Mouse (Mus musculus) MEL (cell line): ENCODE measurements at regions not wholly inside any gene's neighbourhood (a gene's known extent, or its start where the extent isn't known, plus 50 kb on each side); places are given as distances from the start of the nearest gene placed in this dataset.
A peak's percentile ranks its signal among the peaks of the same experiment; 100 is the strongest.

Experiments
- DNase-seq: peaks from one replicate; pipeline ENCODE4 v3.0.0; 2011; ENCODE audit warnings: low read depth, low spot score
- H3K27ac ChIP-seq: 2 replicates; pipeline ENCODE4 v1.5.1; 2012; ENCODE audit warnings: low read depth, mild to moderate bottlenecking, control low read depth, low read length, moderate library complexity; ENCODE audit not compliant: control insufficient read depth
- H3K27me3 ChIP-seq, 2 experiments: fragments of 150-350 bp in 1 of 2; sonication (generic) in 1 of 2; 2 replicates each; pipeline ENCODE4 v1.6.1; 2012; ENCODE audit warnings: low read length in 2 of 2, mild to moderate bottlenecking in 2 of 2, improper control_type of control experiment in 1 of 2, moderate library complexity in 1 of 2; ENCODE audit not compliant: insufficient read depth in 2 of 2, control insufficient read depth in 1 of 2
- H3K36me3 ChIP-seq, 2 experiments: 2 replicates each; pipeline ENCODE4 v1.6.1; 2012 to 2014; ENCODE audit warnings: low read length in 2 of 2, improper control_type of control experiment in 1 of 2, inconsistent platforms in 1 of 2, mild to moderate bottlenecking in 1 of 2; ENCODE audit not compliant: insufficient read depth in 2 of 2, control insufficient read depth in 1 of 2
- H3K4me1 ChIP-seq, 2 experiments: fragments of 150-350 bp in 1 of 2; sonication (generic) in 1 of 2; 2 replicates each; pipeline ENCODE4 v1.6.1; 2012; ENCODE audit warnings: low read length in 2 of 2, improper control_type of control experiment in 1 of 2, mild to moderate bottlenecking in 1 of 2; ENCODE audit not compliant: insufficient read depth in 2 of 2, control insufficient read depth in 1 of 2
- H3K4me3 ChIP-seq, 2 experiments: fragments of 150-350 bp in 1 of 2; sonication (generic) in 1 of 2; 2 replicates each; pipeline ENCODE4 v1.5.1; 2012; ENCODE audit warnings: low read depth in 2 of 2, low read length in 2 of 2, mild to moderate bottlenecking in 2 of 2, moderate library complexity in 2 of 2, control low read depth in 1 of 2, improper control_type of control experiment in 1 of 2; ENCODE audit not compliant: control insufficient read depth in 1 of 2, insufficient read depth in 1 of 2
- H3K79me2 ChIP-seq: 2 replicates; pipeline ENCODE4 v1.6.1; 2012; ENCODE audit warnings: mild to moderate bottlenecking, low read length, moderate library complexity; ENCODE audit not compliant: control insufficient read depth, poor library complexity, insufficient read depth
- H3K9ac ChIP-seq: 2 replicates; pipeline ENCODE4 v1.6.1; 2012; ENCODE audit warnings: low read depth, mild to moderate bottlenecking, control low read depth, low read length, moderate library complexity; ENCODE audit not compliant: control insufficient read depth, poor library complexity, severe bottlenecking
- H3K9me3 ChIP-seq: fragments of 150-350 bp; sonication (generic); replicated peaks from 2 replicates; pipeline ENCODE4 v1.6.1; 2012; ENCODE audit warnings: mild to moderate bottlenecking, low read length, improper control_type of control experiment, moderate library complexity; ENCODE audit not compliant: insufficient read depth
- BHLHE40 ChIP-seq: IDR thresholded peaks from 2 replicates; pipeline ENCODE4 v1.6.1; 2012; ENCODE audit warnings: low read depth, mild to moderate bottlenecking, inconsistent platforms, low read length, improper control_type of control experiment, borderline replicate concordance
- CHD1 ChIP-seq: IDR thresholded peaks from 2 replicates; pipeline ENCODE4 v1.6.1; 2012; ENCODE audit warnings: low read depth, mild to moderate bottlenecking, inconsistent platforms, low read length, improper control_type of control experiment
- CHD2 ChIP-seq: IDR thresholded peaks from 2 replicates; pipeline ENCODE4 v1.6.1; 2011; ENCODE audit warnings: low read length, improper control_type of control experiment
- EP300 ChIP-seq, 2 experiments: IDR thresholded peaks; 2 replicates each; pipeline ENCODE4 v1.6.1; 2011; ENCODE audit warnings: improper control_type of control experiment in 2 of 2, low read length in 2 of 2, low read depth in 1 of 2, mild to moderate bottlenecking in 1 of 2
- ETS1 ChIP-seq: IDR thresholded peaks from 2 replicates; pipeline ENCODE4 v1.6.1; 2012; ENCODE audit warnings: low read depth, mild to moderate bottlenecking, inconsistent platforms, low read length, improper control_type of control experiment, moderate library complexity
- GABPA ChIP-seq: IDR thresholded peaks from 2 replicates; pipeline ENCODE4 v1.6.1; 2012; ENCODE audit warnings: low read depth, mild to moderate bottlenecking, inconsistent platforms, low read length, improper control_type of control experiment, moderate library complexity
- HCFC1 ChIP-seq: IDR thresholded peaks from 2 replicates; pipeline ENCODE4 v1.6.1; 2012; ENCODE audit warnings: low read depth, mild to moderate bottlenecking, inconsistent platforms, low read length, improper control_type of control experiment, moderate library complexity
- KAT2A ChIP-seq: conservative IDR thresholded peaks from 2 replicates; pipeline ENCODE4 v1.6.1; 2012; ENCODE audit warnings: low read depth, low read length, improper control_type of control experiment, inconsistent platforms
- MAFK ChIP-seq: IDR thresholded peaks from 2 replicates; pipeline ENCODE4 v1.6.1; 2011; ENCODE audit warnings: low read depth, mild to moderate bottlenecking, low read length, improper control_type of control experiment, borderline replicate concordance
- POLR2AphosphoS2 ChIP-seq: IDR thresholded peaks from 2 replicates; pipeline ENCODE4 v1.6.1; 2011; ENCODE audit warnings: low read length, improper control_type of control experiment
- RAD21 ChIP-seq: IDR thresholded peaks from 2 replicates; pipeline ENCODE4 v1.6.1; 2011; ENCODE audit warnings: mild to moderate bottlenecking, low read depth, low read length, improper control_type of control experiment
- SIN3A ChIP-seq: IDR thresholded peaks from 2 replicates; pipeline ENCODE4 v1.6.1; 2012; ENCODE audit warnings: low read length, improper control_type of control experiment, inconsistent platforms
- TAL1 ChIP-seq: IDR thresholded peaks from 2 replicates; pipeline ENCODE4 v1.6.1; 2012; ENCODE audit warnings: mild to moderate bottlenecking, inconsistent platforms, low read length, moderate library complexity, mixed read lengths
- ZKSCAN1 ChIP-seq: IDR thresholded peaks from 2 replicates; pipeline ENCODE4 v1.6.1; 2012; ENCODE audit warnings: low read depth, mild to moderate bottlenecking, inconsistent platforms, low read length, improper control_type of control experiment, moderate library complexity
- ZMIZ1 ChIP-seq: IDR thresholded peaks from 2 replicates; pipeline ENCODE4 v1.6.1; 2012; ENCODE audit warnings: low read depth, mild to moderate bottlenecking, inconsistent platforms, low read length, improper control_type of control experiment, moderate library complexity
- ZNF384 ChIP-seq: IDR thresholded peaks from 2 replicates; pipeline ENCODE4 v1.6.1; 2012; ENCODE audit warnings: low read depth, mild to moderate bottlenecking, inconsistent platforms, low read length, improper control_type of control experiment

DNA sequence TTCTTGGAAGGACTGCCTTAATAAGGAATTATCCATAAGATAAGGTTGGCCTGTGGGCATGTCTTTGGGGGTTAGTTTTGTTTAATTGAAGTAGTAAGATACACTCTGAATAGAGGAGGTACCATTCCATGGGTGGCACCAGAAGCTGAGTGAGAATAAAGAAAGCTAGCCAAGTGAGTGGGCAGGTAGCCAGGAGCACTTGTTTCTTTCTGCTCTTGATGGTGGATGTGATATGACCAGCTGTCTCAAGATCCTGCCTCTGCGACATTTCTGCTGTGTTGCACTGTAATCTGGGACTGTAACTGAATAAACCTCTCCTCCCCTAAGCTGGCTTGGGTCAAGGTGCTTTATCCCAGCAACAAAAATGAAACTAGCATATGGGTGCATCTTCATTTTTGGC, 284.2 kb downstream of the Insc start:
- Histone ChIP-seq H3K27ac (no peak overlapping the region), H3K27me3 (no peaks in the 10 kb centered on the region), H3K4me3 (no peak overlapping the region), H3K9me3 (no peaks in the 10 kb centered on the region), H3K79me2 (no peaks in the 10 kb centered on the region), H3K36me3 (no peaks in the 10 kb centered on the region), H3K4me1 (no peaks in the 10 kb centered on the region; a peak in 1 of 4 replicates), H3K9ac (no peak overlapping the region)
- peak; percentile 12 for DNase-seq
- TF ChIP-seq ETS1 (peak; percentile 40; the same call in 1 of the 2 replicates), ZMIZ1 (no peak)

DNA sequence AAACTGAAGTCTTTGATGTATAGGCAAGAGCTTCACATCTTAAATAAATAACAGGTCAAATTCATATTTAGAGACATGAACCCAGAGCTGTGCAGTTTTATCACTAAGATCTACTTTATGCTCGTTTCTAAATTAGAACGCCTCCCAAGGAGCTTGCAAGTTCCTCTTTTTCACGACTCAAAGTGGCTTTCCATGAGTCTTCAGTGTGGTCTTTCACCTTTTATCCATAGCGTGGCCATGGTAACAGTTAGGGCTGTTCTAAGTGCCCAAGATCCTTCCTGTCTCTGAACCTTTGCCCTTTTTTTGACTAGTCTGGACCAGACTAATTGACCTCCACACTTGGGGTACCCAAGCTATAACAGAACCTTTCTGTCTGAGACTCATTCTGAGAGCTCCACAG, 290.5 kb downstream of the Insc start:
- Histone ChIP-seq H3K36me3 (no peaks in the 10 kb centered on the region), H3K27ac (no peak overlapping the region), H3K9me3 (no peaks in the 10 kb centered on the region), H3K4me1 (peaks cover 0 to 3% of the 10 kb centered on the region in 2 experiments; a peak in 1 of 4 replicates)
- TF ChIP-seq ZKSCAN1 = no peak
- no peak for TF ChIP-seq TAL1
- TF ChIP-seq GABPA = no peak
- TF ChIP-seq RAD21 = no peak
- peak; percentile 16; the same call in 1 of the 2 replicates for TF ChIP-seq ETS1
- no peak for TF ChIP-seq POLR2AphosphoS2
- no peak for TF ChIP-seq ZMIZ1
- TF ChIP-seq HCFC1 = no peak
- TF ChIP-seq CHD1 = no peak
- TF ChIP-seq ZNF384 = no peak
- TF ChIP-seq CHD2 = no peak
- no peak for TF ChIP-seq MAFK
- no peak for TF ChIP-seq KAT2A
- no peak for TF ChIP-seq SIN3A
- 0 out of 4 replicates have a peak, but pooled peaks of 1 of the 2 experiments have one; percentile 30 for TF ChIP-seq EP300 (IDR thresholded peaks at IDR 0.05; ENCODE audit: low read depth in 1 of 2, low read length in 2 of 2)
- TF ChIP-seq BHLHE40 = no peak
- TF ChIP-seq, all 39 proteins: peak for 2
- DNase-seq = peak; percentile 47
- Histone ChIP-seq H3K79me2 (no peaks in the 10 kb centered on the region), H3K9ac (no peak overlapping the region), H3K27me3 (no peaks in the 10 kb centered on the region), H3K4me3 (no peak overlapping the region)
